Comparison of ENCODE assay signal across 11 mouse cellular contexts in the genomic region with DNA sequence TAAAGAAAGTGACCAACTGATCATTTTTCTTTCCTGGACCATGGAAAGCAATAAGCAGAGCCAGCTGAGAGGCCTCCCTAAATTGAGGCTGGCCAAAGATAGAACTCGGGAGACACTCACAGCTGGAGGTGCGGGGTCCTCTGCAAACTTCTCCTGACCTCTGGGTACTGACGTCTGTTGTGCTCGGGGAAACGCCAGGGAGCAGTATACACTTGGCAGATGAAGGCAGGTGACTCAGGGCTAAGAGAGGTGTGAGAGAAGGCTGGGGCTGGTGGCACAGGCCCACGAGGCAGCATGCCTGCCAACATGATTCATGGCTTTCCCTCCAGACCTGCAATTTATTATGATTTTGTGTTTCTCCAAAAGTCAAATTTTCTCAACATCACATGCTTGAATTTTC.
DNase-seq lines count a peak whose midpoint lies in the region; ATAC-seq and TF ChIP-seq lines count a peak whose summit lies in the region.
"Had no signal": no experiment of that assay in that cellular context is flagged by ENCODE, and none has a peak within 500 bp of the region (broad histone marks: within the 10 kb centered on the region; RNA-seq: fewer than 3 reads in every experiment).

No protein-coding gene starts in this region.

- H3K27ac ChIP-seq in liver, postnatal 0 days (ENCODE audit: low read depth), result no peak overlapping the region
- H3K27ac ChIP-seq: limb, embryonic 13.5 days had no signal

- no peaks in the 10 kb centered on the region for H3K36me3 ChIP-seq in liver, postnatal 0 days (replicated peaks; ENCODE audit: insufficient read depth, low read length)
- H3K36me3 ChIP-seq: limb, embryonic 13.5 days had no signal

- H3K9ac ChIP-seq in liver, postnatal 0 days (replicated peaks), result no peak overlapping the region
- H3K9ac ChIP-seq: limb, embryonic 13.5 days had no signal

- TF ChIP-seq EP300 in liver, postnatal 0 days (IDR thresholded peaks at IDR 0.05; ENCODE audit: low read depth), result no peak

- 0 out of 2 replicates have a peak, but pooled peaks cover 2% of the 10 kb centered on the region for H3K4me1 ChIP-seq in liver, postnatal 0 days (ENCODE audit: insufficient read depth)

- 53% methylated on average over 6 of the region's 6 CpGs for WGBS in liver, postnatal 0 days (ENCODE audit: insufficient replicate concordance)

- intact Hi-C loops in left cerebral cortex, postnatal 10 days (cut with DNase I), result no loop called here
- intact Hi-C loops in heart, postnatal 10 days (cut with DNase I), result loop anchor here (5.0 kb wide), 1 partner anchor 237 kb away; no protein-coding TSS in a partner anchor

- H3K9me3 ChIP-seq in liver, postnatal 0 days (ENCODE audit: low read length), result no peaks in the 10 kb centered on the region
- H3K9me3 ChIP-seq: limb, embryonic 13.5 days had no signal

- peak; percentile 49 for DNase-seq in adrenal gland, adult 2 months
- no peak for DNase-seq in adrenal gland, adult 8-10 months
- DNase-seq in left cerebral cortex, adult 18-20 months (ENCODE audit: low spot score in 2 of 2), result peak; percentile 42 to 55
- DNase-seq in left cerebral cortex, postnatal 10 days (ENCODE audit: extremely low spot score in 1 of 2, low spot score in 2 of 2), result no peak
- peak; percentile 84 for DNase-seq in brain, adult 2 months (ENCODE audit: low read depth, low spot score)
- peak; percentile 62 to 69 for DNase-seq in heart, postnatal 10 days
- DNase-seq in testis, postnatal 14 days (ENCODE audit: low spot score), result no peak
- no peak for DNase-seq in liver, postnatal 0 days
- DNase-seq: thymus, postnatal 36 days had no signal

- H3K4me3 ChIP-seq in liver, postnatal 0 days (ENCODE audit: low read depth, low read length), result no peak overlapping the region
- H3K4me3 ChIP-seq: limb, embryonic 13.5 days had no signal

- H3K27me3 ChIP-seq in liver, postnatal 0 days (ENCODE audit: insufficient read depth, low read length), result no peaks in the 10 kb centered on the region
- H3K27me3 ChIP-seq: limb, embryonic 13.5 days; Patski had no signal

- H3K4me2 ChIP-seq in liver, postnatal 0 days (ENCODE audit: low read depth, low read length), result no peak overlapping the region
- H3K4me2 ChIP-seq: limb, embryonic 13.5 days had no signal

- no peak for TF ChIP-seq CTCF in liver, postnatal 0 days (IDR thresholded peaks at IDR 0.05; ENCODE audit: low read depth)

- no peak for ATAC-seq in liver, postnatal 0 days
- ATAC-seq: Patski had no signal

Comparison
In these comparisons a context has a peak if more than half of its experiments do, and no peak if none do; other contexts are left out.
1. DNase-seq: peak in adrenal gland, adult 2 months (single experiment), left cerebral cortex, adult 18-20 months (2 of 2), brain, adult 2 months (single experiment) and heart, postnatal 10 days (2 of 2); none in adrenal gland, adult 8-10 months (single experiment), left cerebral cortex, postnatal 10 days (0 of 2), testis, postnatal 14 days (single experiment) and liver, postnatal 0 days (single experiment).